ENCODE assay signal across 11 mouse cellular contexts in genomic region chr19:6063081-6063480, GRCm38 (mm10). TPM values are rescaled to one million over a fixed set of nuclear protein-coding genes. Genes with fewer than 3 reads are reported as not detected.
DNase-seq lines count a peak whose midpoint lies in the region; ATAC-seq and TF ChIP-seq lines count a peak whose summit lies in the region.
"Had no signal": no experiment of that assay in that cellular context is flagged by ENCODE, and none has a peak within 500 bp of the region (broad histone marks: within the 10 kb centered on the region; RNA-seq: fewer than 3 reads in every experiment).

No protein-coding gene starts in this region.

- ATAC-seq in kidney, postnatal 0 days (replicated peaks; ENCODE audit: low FRiP score, low read depth), result no peak
- no peak for ATAC-seq in embryonic facial prominence, embryonic 12.5 days (ENCODE audit: insufficient number of reproducible peaks, insufficient read depth, low FRiP score, low TSS enrichment)
- ATAC-seq in hindbrain, embryonic 12.5 days (ENCODE audit: low FRiP score), result no peak
- ATAC-seq in liver, embryonic 12.5 days, result no peak
- ATAC-seq: activated CD4-positive, CD25-positive, alpha-beta regulatory T cell, adult 4 months had no signal

- peak overlapping the region; percentile 86; the same call in 1 of the 2 replicates for H3K9ac ChIP-seq in kidney, postnatal 0 days (ENCODE audit: low read depth, low read length)
- peak overlapping the region; percentile 91; the same call in 1 of the 2 replicates for H3K9ac ChIP-seq in embryonic facial prominence, embryonic 12.5 days
- H3K9ac ChIP-seq in hindbrain, embryonic 12.5 days, result peak overlapping the region; percentile 91; the same call in 1 of the 2 replicates
- peak overlapping the region; percentile 96; the same call in 1 of the 2 replicates for H3K9ac ChIP-seq in liver, embryonic 12.5 days

- TF ChIP-seq CTCF in kidney, postnatal 0 days (IDR thresholded peaks at IDR 0.05; ENCODE audit: low read depth), result no peak

- peaks cover 22% of the 10 kb centered on the region for H3K4me1 ChIP-seq in kidney, postnatal 0 days (replicated peaks; ENCODE audit: insufficient read depth, low read length)
- peaks cover 37% of the 10 kb centered on the region for H3K4me1 ChIP-seq in embryonic facial prominence, embryonic 12.5 days
- H3K4me1 ChIP-seq in hindbrain, embryonic 12.5 days, result peaks cover 55% of the 10 kb centered on the region
- H3K4me1 ChIP-seq in liver, embryonic 12.5 days, result peaks cover 67% of the 10 kb centered on the region

- H3K4me3 ChIP-seq in kidney, postnatal 0 days (replicated peaks; ENCODE audit: low read depth, low read length), result no peak overlapping the region
- H3K4me3 ChIP-seq in embryonic facial prominence, embryonic 12.5 days, result no peak overlapping the region
- no peak overlapping the region for H3K4me3 ChIP-seq in hindbrain, embryonic 12.5 days
- H3K4me3 ChIP-seq in liver, embryonic 12.5 days, result peak overlapping the region; percentile 92; the same call in 1 of the 2 replicates

- WGBS in kidney, postnatal 0 days, result 89% methylated on average over 6 of the region's 6 CpGs
- 91% methylated on average over 6 of the region's 6 CpGs for WGBS in embryonic facial prominence, embryonic 12.5 days
- 95% methylated on average over 6 of the region's 6 CpGs for WGBS in hindbrain, embryonic 12.5 days
- WGBS in liver, embryonic 12.5 days (ENCODE audit: insufficient replicate concordance), result 84% methylated on average over 6 of the region's 6 CpGs

- no peaks in the 10 kb centered on the region; the same call in 1 of the 2 replicates for H3K36me3 ChIP-seq in kidney, postnatal 0 days (ENCODE audit: insufficient read depth, low read length)
- peaks cover 13% of the 10 kb centered on the region; the same call in 1 of the 2 replicates for H3K36me3 ChIP-seq in embryonic facial prominence, embryonic 12.5 days
- peaks cover 15% of the 10 kb centered on the region for H3K36me3 ChIP-seq in hindbrain, embryonic 12.5 days
- peaks cover 28% of the 10 kb centered on the region for H3K36me3 ChIP-seq in liver, embryonic 12.5 days

- H3K4me2 ChIP-seq in kidney, postnatal 0 days (ENCODE audit: low read length), result no peak overlapping the region
- peak overlapping the region; percentile 100; the same call in 1 of the 2 replicates for H3K4me2 ChIP-seq in embryonic facial prominence, embryonic 12.5 days (replicated peaks)
- peak overlapping the region; percentile 94; the same call in 1 of the 2 replicates for H3K4me2 ChIP-seq in hindbrain, embryonic 12.5 days (replicated peaks)
- peak overlapping the region; percentile 100 for H3K4me2 ChIP-seq in liver, embryonic 12.5 days

- H3K27me3 ChIP-seq in kidney, postnatal 0 days (ENCODE audit: insufficient read depth, low read length), result no peaks in the 10 kb centered on the region
- H3K27me3 ChIP-seq in embryonic facial prominence, embryonic 12.5 days, result no peaks in the 10 kb centered on the region
- no peaks in the 10 kb centered on the region for H3K27me3 ChIP-seq in hindbrain, embryonic 12.5 days
- H3K27me3 ChIP-seq in liver, embryonic 12.5 days (replicated peaks), result no peaks in the 10 kb centered on the region

- no peak for DNase-seq in kidney, postnatal 0 days (ENCODE audit: low spot score)
- DNase-seq in kidney, postnatal 14 days, result no peak
- DNase-seq in frontal cortex, postnatal 14 days (ENCODE audit: low spot score in 2 of 2), result no peak
- no peak for DNase-seq in adrenal gland, postnatal 25 days
- DNase-seq in adipocyte (ENCODE audit: low spot score), result no peak
- DNase-seq: gastrocnemius, postnatal 10 days; lung, postnatal 14 days had no signal

- H3K27ac ChIP-seq in kidney, postnatal 0 days, result no peak overlapping the region
- H3K27ac ChIP-seq in embryonic facial prominence, embryonic 12.5 days, result no peak overlapping the region
- no peak overlapping the region for H3K27ac ChIP-seq in hindbrain, embryonic 12.5 days
- H3K27ac ChIP-seq in liver, embryonic 12.5 days, result no peak overlapping the region

- no peaks in the 10 kb centered on the region for H3K9me3 ChIP-seq in kidney, postnatal 0 days (replicated peaks; ENCODE audit: low read length)
- no peaks in the 10 kb centered on the region for H3K9me3 ChIP-seq in embryonic facial prominence, embryonic 12.5 days
- H3K9me3 ChIP-seq in hindbrain, embryonic 12.5 days (replicated peaks), result no peaks in the 10 kb centered on the region
- H3K9me3 ChIP-seq in liver, embryonic 12.5 days (replicated peaks), result no peaks in the 10 kb centered on the region

RNA-seq across cellular contexts. Expression of gene Znhit2, which starts 2.1 kb away (rescaled TPM):
- polyA plus RNA-seq in kidney, postnatal 0 days (2015; fragmentation: Nextera tagmentation; extraction: Ambion mirVana), result 42.3 and 47.6 TPM in 2 replicates
- 38.1 and 39.3 TPM in 2 replicates for polyA plus RNA-seq in embryonic facial prominence, embryonic 12.5 days (2016; fragmentation: Nextera tagmentation; extraction: Ambion mirVana)
- polyA plus RNA-seq in hindbrain, embryonic 12.5 days (2016; fragmentation: Nextera tagmentation; extraction: Ambion mirVana), result 33.6 and 34.4 TPM in 2 replicates
- polyA plus RNA-seq in liver, embryonic 12.5 days (2016; fragmentation: Nextera tagmentation; extraction: Ambion mirVana), result 31.1 and 31.8 TPM in 2 replicates
- total RNA-seq in adrenal gland, postnatal 25 days (2021), result 34.6 TPM in 2 replicates

RNA-seq across cellular contexts. Expression of gene Tm7sf2, which starts 5.1 kb away (rescaled TPM):
- polyA plus RNA-seq in kidney, postnatal 0 days (2015; fragmentation: Nextera tagmentation; extraction: Ambion mirVana), result 17.0 and 19.1 TPM in 2 replicates
- 31.9 and 33.2 TPM in 2 replicates for polyA plus RNA-seq in embryonic facial prominence, embryonic 12.5 days (2016; fragmentation: Nextera tagmentation; extraction: Ambion mirVana)
- polyA plus RNA-seq in hindbrain, embryonic 12.5 days (2016; fragmentation: Nextera tagmentation; extraction: Ambion mirVana), result 38.0 and 40.3 TPM in 2 replicates
- polyA plus RNA-seq in liver, embryonic 12.5 days (2016; fragmentation: Nextera tagmentation; extraction: Ambion mirVana), result 30.0 and 31.4 TPM in 2 replicates
- 59.9 and 66.0 TPM in 2 replicates for total RNA-seq in adrenal gland, postnatal 25 days (2021)

RNA-seq across cellular contexts. Expression of gene Fau, which starts 5.4 kb away (rescaled TPM):
- polyA plus RNA-seq in kidney, postnatal 0 days (2015; fragmentation: Nextera tagmentation; extraction: Ambion mirVana), result 940 and 1,050 TPM in 2 replicates
- 703 and 704 TPM in 2 replicates for polyA plus RNA-seq in embryonic facial prominence, embryonic 12.5 days (2016; fragmentation: Nextera tagmentation; extraction: Ambion mirVana)
- polyA plus RNA-seq in hindbrain, embryonic 12.5 days (2016; fragmentation: Nextera tagmentation; extraction: Ambion mirVana), result 561 and 621 TPM in 2 replicates
- 699 and 700 TPM in 2 replicates for polyA plus RNA-seq in liver, embryonic 12.5 days (2016; fragmentation: Nextera tagmentation; extraction: Ambion mirVana)
- total RNA-seq in adrenal gland, postnatal 25 days (2021), result 891 and 1,016 TPM in 2 replicates

RNA-seq across cellular contexts. Expression of gene Mrpl49, which starts 5.5 kb away (rescaled TPM):
- polyA plus RNA-seq in kidney, postnatal 0 days (2015; fragmentation: Nextera tagmentation; extraction: Ambion mirVana), result 66.2 and 69.0 TPM in 2 replicates
- polyA plus RNA-seq in embryonic facial prominence, embryonic 12.5 days (2016; fragmentation: Nextera tagmentation; extraction: Ambion mirVana), result 79.3 and 79.4 TPM in 2 replicates
- polyA plus RNA-seq in hindbrain, embryonic 12.5 days (2016; fragmentation: Nextera tagmentation; extraction: Ambion mirVana), result 65.1 and 67.5 TPM in 2 replicates
- 58.0 and 62.7 TPM in 2 replicates for polyA plus RNA-seq in liver, embryonic 12.5 days (2016; fragmentation: Nextera tagmentation; extraction: Ambion mirVana)
- total RNA-seq in adrenal gland, postnatal 25 days (2021), result 65.2 and 65.7 TPM in 2 replicates

RNA-seq across cellular contexts. Expression of gene Vps51, which starts 13.9 kb away (rescaled TPM):
- polyA plus RNA-seq in kidney, postnatal 0 days (2015; fragmentation: Nextera tagmentation; extraction: Ambion mirVana), result 57.8 and 61.4 TPM in 2 replicates
- 76.0 and 78.4 TPM in 2 replicates for polyA plus RNA-seq in embryonic facial prominence, embryonic 12.5 days (2016; fragmentation: Nextera tagmentation; extraction: Ambion mirVana)
- 78.8 and 79.7 TPM in 2 replicates for polyA plus RNA-seq in hindbrain, embryonic 12.5 days (2016; fragmentation: Nextera tagmentation; extraction: Ambion mirVana)
- 35.8 and 39.9 TPM in 2 replicates for polyA plus RNA-seq in liver, embryonic 12.5 days (2016; fragmentation: Nextera tagmentation; extraction: Ambion mirVana)
- total RNA-seq in adrenal gland, postnatal 25 days (2021), result 68.8 and 80.9 TPM in 2 replicates
